Mouse (Mus musculus) neural tube, embryonic 13.5 days (tissue): Measurements from ENCODE around the gene Cirbp. TPM values are rescaled to one million over a fixed set of nuclear protein-coding genes. Genes with fewer than 3 reads are reported as not detected.

ENCODE experiments used
- ATAC-seq: fragments of 200-750 bp; cut with Nextera tagmentation; 2 replicates; pipeline ENCODE4 v1.8.0; 2017; ENCODE audit warnings: low read depth, mild to moderate bottlenecking, moderate TSS enrichment, moderate library complexity
- H3K27ac ChIP-seq: fragments of 300-500 bp; sonication (generic); replicated peaks from 2 replicates; pipeline ENCODE4 v1.5.1; 2015; ENCODE audit warnings: moderate library complexity, mild to moderate bottlenecking, inconsistent platforms
- H3K27me3 ChIP-seq: fragments of 300-500 bp; sonication (generic); 2 replicates; pipeline ENCODE4 v1.6.1; 2015; ENCODE audit warnings: mild to moderate bottlenecking, inconsistent platforms
- H3K36me3 ChIP-seq: fragments of 300-500 bp; sonication (generic); 2 replicates; pipeline ENCODE4 v1.6.1; 2015; ENCODE audit warnings: mild to moderate bottlenecking, inconsistent platforms
- H3K4me1 ChIP-seq: fragments of 300-500 bp; sonication (generic); replicated peaks from 2 replicates; pipeline ENCODE4 v1.6.1; 2015; ENCODE audit warnings: inconsistent platforms
- H3K4me2 ChIP-seq: fragments of 300-500 bp; sonication (generic); 2 replicates; pipeline ENCODE4 v1.6.1; 2015; ENCODE audit warnings: inconsistent platforms, mild to moderate bottlenecking, moderate library complexity
- H3K4me3 ChIP-seq: fragments of 300-500 bp; sonication (generic); 2 replicates; pipeline ENCODE4 v1.5.1; 2015; ENCODE audit warnings: mild to moderate bottlenecking, inconsistent platforms
- H3K9ac ChIP-seq: fragments of 300-500 bp; sonication (generic); 2 replicates; pipeline ENCODE4 v1.6.1; 2015; ENCODE audit warnings: moderate library complexity, mild to moderate bottlenecking, inconsistent platforms
- H3K9me3 ChIP-seq: fragments of 300-500 bp; sonication (generic); 2 replicates; pipeline ENCODE4 v1.6.1; 2016; ENCODE audit warnings: inconsistent platforms
- WGBS: fragments of 180-500 bp; shearing (Covaris S2); methylation state at CpG from one replicate; pipeline ENCODE4 v1.1.7; 2015; 5-methylcytosine and 5-hydroxymethylcytosine counted together
- polyA plus RNA-seq: library from polyadenylated mRNA; unstranded; fragments of >200 nt; fragmentation: Nextera tagmentation; extraction: Ambion mirVana; gene quantifications from 2 replicates; pipeline ENCODE4 v1.2.1, GENCODE M21; 2015

Gene Cirbp
- polyA plus RNA-seq, 1 experiment from 2014 or later: 325 TPM

GRCm38 (mm10) chr10:80179068-80180051 is 13.6 kb downstream of the Cirbp start, which contains the start of gene Efna2:
Efna2 (plus strand) TSS chr10:80179482.
- Histone ChIP-seq H3K36me3 (peaks cover 10% of the 10 kb centered on the region; the same call in 1 of the 2 replicates), H3K27me3 (no peaks in the 10 kb centered on the region), H3K9ac (peak within 1 kb of the TSS; percentile 98), H3K4me3 (peak within 1 kb of the TSS; percentile 89), H3K4me2 (peak within 1 kb of the TSS; percentile 93), H3K4me1 (peaks cover 34% of the 10 kb centered on the region), H3K27ac (peak within 1 kb of the TSS; percentile 85), H3K9me3 (no peaks in the 10 kb centered on the region)
- WGBS: 1% methylated on average over 103 of the region's 106 CpGs
- peak; percentile 68 for ATAC-seq

GRCm38 (mm10) chr10:80180288-80180687 is 14.5 kb downstream of the Cirbp start:
- ATAC-seq: no peak
- Histone ChIP-seq H3K9me3 (no peaks in the 10 kb centered on the region), H3K9ac (peak overlapping the region; percentile 98), H3K36me3 (peaks cover 7% of the 10 kb centered on the region; the same call in 1 of the 2 replicates), H3K4me1 (peaks cover 39% of the 10 kb centered on the region), H3K27me3 (no peaks in the 10 kb centered on the region), H3K27ac (no peak overlapping the region), H3K4me3 (peak overlapping the region; percentile 89), H3K4me2 (peak overlapping the region; percentile 93)
- 51% methylated on average over 6 of the region's 6 CpGs for WGBS

GRCm38 (mm10) chr10:80180823-80181222 is 15.0 kb downstream of the Cirbp start:
- ATAC-seq: no peak
- Histone ChIP-seq H3K27me3 (no peaks in the 10 kb centered on the region), H3K4me3 (peak overlapping the region; percentile 89), H3K9ac (peak overlapping the region; percentile 98), H3K4me1 (peaks cover 42% of the 10 kb centered on the region), H3K9me3 (no peaks in the 10 kb centered on the region), H3K4me2 (peak overlapping the region; percentile 93), H3K36me3 (peaks cover 7% of the 10 kb centered on the region; the same call in 1 of the 2 replicates), H3K27ac (0 out of 2 replicates have a peak overlapping the region, but pooled peaks have one; percentile 0)
- WGBS: 54% methylated on average over 5 of the region's 5 CpGs

GRCm38 (mm10) chr10:80182547-80182946 is 16.8 kb downstream of the Cirbp start:
- no peak for ATAC-seq
- peaks cover 18% of the 10 kb centered on the region for H3K36me3 ChIP-seq
- no peak overlapping the region for H3K9ac ChIP-seq
- no peak overlapping the region for H3K27ac ChIP-seq
- H3K4me2 ChIP-seq: 0 out of 2 replicates have a peak overlapping the region, but pooled peaks have one; percentile 93
- H3K4me3 ChIP-seq: no peak overlapping the region
- H3K4me1 ChIP-seq: peaks cover 43% of the 10 kb centered on the region
- H3K27me3 ChIP-seq: no peaks in the 10 kb centered on the region; the same call in none of the 2 replicates
- 95% methylated on average over 7 of the region's 7 CpGs for WGBS
- H3K9me3 ChIP-seq: no peaks in the 10 kb centered on the region

- no peak overlapping the region for H3K27ac ChIP-seq
- H3K4me2 ChIP-seq: no peak overlapping the region
- peaks cover 47% of the 10 kb centered on the region for H3K4me1 ChIP-seq
- H3K9me3 ChIP-seq: no peaks in the 10 kb centered on the region
- 31% methylated on average over 27 of the region's 27 CpGs for WGBS
- no peak overlapping the region for H3K4me3 ChIP-seq
- no peaks in the 10 kb centered on the region; the same call in none of the 2 replicates for H3K27me3 ChIP-seq
- no peak overlapping the region for H3K9ac ChIP-seq
- peaks cover 35% of the 10 kb centered on the region for H3K36me3 ChIP-seq
- no peak for ATAC-seq
Measured at GRCm38 (mm10) chr10:80186649-80187048, 20.9 kb downstream of the Cirbp start.

- Histone ChIP-seq H3K27ac (no peak overlapping the region), H3K4me1 (peaks cover 37% of the 10 kb centered on the region), H3K36me3 (peaks cover 35% of the 10 kb centered on the region), H3K9me3 (no peaks in the 10 kb centered on the region), H3K9ac (no peak overlapping the region), H3K4me2 (no peak overlapping the region), H3K27me3 (no peaks in the 10 kb centered on the region; the same call in none of the 2 replicates), H3K4me3 (no peak overlapping the region)
- ATAC-seq: no peak
- WGBS: 87% methylated on average over 10 of the region's 10 CpGs
Measured at GRCm38 (mm10) chr10:80187739-80188138, 22.0 kb downstream of the Cirbp start.

- Histone ChIP-seq H3K9ac (0 out of 2 replicates have a peak overlapping the region, but pooled peaks have one; percentile 23), H3K27me3 (no peaks in the 10 kb centered on the region; the same call in none of the 2 replicates), H3K36me3 (peaks cover 31% of the 10 kb centered on the region), H3K27ac (no peak overlapping the region), H3K4me2 (no peak overlapping the region), H3K4me3 (no peak overlapping the region), H3K4me1 (peaks cover 37% of the 10 kb centered on the region), H3K9me3 (no peaks in the 10 kb centered on the region)
- 73% methylated on average over 15 of the region's 15 CpGs for WGBS
- ATAC-seq: no peak
Measured at GRCm38 (mm10) chr10:80188453-80189024, 22.8 kb downstream of the Cirbp start.

GRCm38 (mm10) chr10:80189999-80190398 is 24.2 kb downstream of the Cirbp start:
- Histone ChIP-seq H3K4me3 (peak overlapping the region; percentile 41), H3K4me1 (peaks cover 40% of the 10 kb centered on the region), H3K36me3 (peaks cover 27% of the 10 kb centered on the region), H3K27ac (peak overlapping the region; percentile 82), H3K9ac (peak overlapping the region; percentile 78), H3K4me2 (peak overlapping the region; percentile 65), H3K27me3 (no peaks in the 10 kb centered on the region; the same call in none of the 2 replicates), H3K9me3 (no peaks in the 10 kb centered on the region)
- 1% methylated on average over 21 of the region's 21 CpGs for WGBS
- ATAC-seq: peak; percentile 10; the same call in 1 of the 2 replicates

- H3K27ac ChIP-seq: peak overlapping the region; percentile 82
- peak; percentile 41 for ATAC-seq
- H3K4me3 ChIP-seq: peak overlapping the region; percentile 41
- H3K4me2 ChIP-seq: peak overlapping the region; percentile 65
- peaks cover 34% of the 10 kb centered on the region for H3K4me1 ChIP-seq
- no peaks in the 10 kb centered on the region; the same call in none of the 2 replicates for H3K27me3 ChIP-seq
- H3K9ac ChIP-seq: peak overlapping the region; percentile 78
- H3K9me3 ChIP-seq: no peaks in the 10 kb centered on the region
- H3K36me3 ChIP-seq: peaks cover 27% of the 10 kb centered on the region
- under 1% methylated on average over 47 of the region's 48 CpGs for WGBS
Measured at GRCm38 (mm10) chr10:80190491-80191051, 24.8 kb downstream of the Cirbp start.

- 71% methylated on average over 6 of the region's 6 CpGs for WGBS
- H3K4me3 ChIP-seq: no peak overlapping the region
- peaks cover 3% of the 10 kb centered on the region for H3K36me3 ChIP-seq
- H3K9ac ChIP-seq: 0 out of 2 replicates have a peak overlapping the region, but pooled peaks have one; percentile 26
- no peaks in the 10 kb centered on the region for H3K9me3 ChIP-seq
- no peaks in the 10 kb centered on the region; the same call in 1 of the 2 replicates for H3K27me3 ChIP-seq
- ATAC-seq: no peak
- no peak overlapping the region for H3K27ac ChIP-seq
- H3K4me1 ChIP-seq: peaks cover 25% of the 10 kb centered on the region
- H3K4me2 ChIP-seq: no peak overlapping the region
Measured at GRCm38 (mm10) chr10:80193976-80194375, 28.2 kb downstream of the Cirbp start.

GRCm38 (mm10) chr10:80194441-80194840 is 28.7 kb downstream of the Cirbp start:
- Histone ChIP-seq H3K4me1 (peaks cover 21% of the 10 kb centered on the region), H3K4me3 (no peak overlapping the region), H3K27me3 (no peaks in the 10 kb centered on the region; the same call in 1 of the 2 replicates), H3K9ac (0 out of 2 replicates have a peak overlapping the region, but pooled peaks have one; percentile 26), H3K4me2 (no peak overlapping the region), H3K36me3 (no peaks in the 10 kb centered on the region), H3K27ac (no peak overlapping the region), H3K9me3 (no peaks in the 10 kb centered on the region)
- ATAC-seq: no peak
- 52% methylated on average over 8 of the region's 8 CpGs for WGBS
